Mouse (Mus musculus) neural tube, embryonic 15.5 days (tissue): ENCODE measurements around the gene Olfr96. TPM values are rescaled to one million over a fixed set of nuclear protein-coding genes. Genes with fewer than 3 reads are reported as not detected.

Source experiments
- ATAC-seq: fragments of 200-750 bp; cut with Nextera tagmentation; 2 replicates; pipeline ENCODE4 v1.8.0; 2017; ENCODE audit warnings: mild to moderate bottlenecking, moderate TSS enrichment, moderate library complexity; ENCODE audit not compliant: low FRiP score
- H3K27ac ChIP-seq: fragments of 300-500 bp; sonication (generic); replicated peaks from 2 replicates; pipeline ENCODE4 v1.5.1; 2015; ENCODE audit warnings: mild to moderate bottlenecking, inconsistent platforms
- H3K27me3 ChIP-seq: fragments of 300-500 bp; sonication (generic); replicated peaks from 2 replicates; pipeline ENCODE4 v1.6.1; 2015; ENCODE audit warnings: inconsistent platforms
- H3K36me3 ChIP-seq: fragments of 300-500 bp; sonication (generic); 2 replicates; pipeline ENCODE4 v1.6.1; 2015; ENCODE audit warnings: inconsistent platforms
- H3K4me1 ChIP-seq: fragments of 300-500 bp; sonication (generic); 2 replicates; pipeline ENCODE4 v1.6.1; 2015; ENCODE audit warnings: inconsistent platforms
- H3K4me2 ChIP-seq: fragments of 300-500 bp; sonication (generic); 2 replicates; pipeline ENCODE4 v1.6.1; 2015; ENCODE audit warnings: inconsistent platforms, mild to moderate bottlenecking, moderate library complexity
- H3K4me3 ChIP-seq: fragments of 300-500 bp; sonication (generic); replicated peaks from 2 replicates; pipeline ENCODE4 v1.5.1; 2015; ENCODE audit warnings: mild to moderate bottlenecking, inconsistent platforms
- H3K9ac ChIP-seq: fragments of 300-500 bp; sonication (generic); replicated peaks from 2 replicates; pipeline ENCODE4 v1.6.1; 2015; ENCODE audit warnings: mild to moderate bottlenecking, inconsistent platforms
- H3K9me3 ChIP-seq: fragments of 300-500 bp; sonication (generic); replicated peaks from 2 replicates; pipeline ENCODE4 v1.6.1; 2016; ENCODE audit warnings: inconsistent platforms
- WGBS: fragments of 180-500 bp; shearing (Covaris S2); methylation state at CpG from one replicate; pipeline ENCODE4 v1.1.7; 2015; ENCODE audit warnings: mixed read lengths; 5-methylcytosine and 5-hydroxymethylcytosine counted together
- polyA plus RNA-seq: library from polyadenylated mRNA; unstranded; fragments of >200 nt; fragmentation: Nextera tagmentation; extraction: Ambion mirVana; gene quantifications from 2 replicates; pipeline ENCODE4 v1.2.1, GENCODE M21; 2015

The Olfr96 gene
- not detected in 2 replicates for polyA plus RNA-seq

DNA sequence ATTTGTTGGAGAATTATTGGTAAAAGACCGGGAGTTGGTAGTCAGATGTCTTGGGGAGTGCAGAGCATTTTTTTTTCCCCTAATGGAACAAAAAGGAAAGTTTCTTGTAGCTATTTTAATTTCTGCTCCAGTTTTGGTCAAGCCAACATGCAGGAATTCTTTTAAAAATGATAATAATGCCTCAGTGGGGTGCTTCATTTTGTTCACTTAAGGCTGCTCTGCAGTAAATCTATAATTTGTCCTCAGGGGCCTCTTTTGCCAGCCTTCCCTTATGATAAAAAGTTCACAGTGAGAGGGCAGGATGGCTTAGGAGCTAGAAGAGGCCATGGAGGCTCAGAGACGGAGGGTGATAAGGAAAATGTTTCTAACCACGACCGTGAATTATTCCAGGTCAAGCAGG lies at the start of gene Olfr96:
Gene Olfr96 (plus strand): TSS at position 301 of the 400 bp plus-strand sequence.
- 68% methylated on average over 4 of the region's 4 CpGs for WGBS
- no peaks in the 10 kb centered on the region for H3K27me3 ChIP-seq
- H3K4me3 ChIP-seq: no peak within 1 kb of the TSS
- H3K9ac ChIP-seq: no peak within 1 kb of the TSS
- ATAC-seq: no peak
- H3K27ac ChIP-seq: no peak within 1 kb of the TSS
- no peak within 1 kb of the TSS for H3K4me2 ChIP-seq
- no peaks in the 10 kb centered on the region; the same call in 1 of the 2 replicates for H3K9me3 ChIP-seq
- H3K36me3 ChIP-seq: no peaks in the 10 kb centered on the region
- no peaks in the 10 kb centered on the region for H3K4me1 ChIP-seq

DNA sequence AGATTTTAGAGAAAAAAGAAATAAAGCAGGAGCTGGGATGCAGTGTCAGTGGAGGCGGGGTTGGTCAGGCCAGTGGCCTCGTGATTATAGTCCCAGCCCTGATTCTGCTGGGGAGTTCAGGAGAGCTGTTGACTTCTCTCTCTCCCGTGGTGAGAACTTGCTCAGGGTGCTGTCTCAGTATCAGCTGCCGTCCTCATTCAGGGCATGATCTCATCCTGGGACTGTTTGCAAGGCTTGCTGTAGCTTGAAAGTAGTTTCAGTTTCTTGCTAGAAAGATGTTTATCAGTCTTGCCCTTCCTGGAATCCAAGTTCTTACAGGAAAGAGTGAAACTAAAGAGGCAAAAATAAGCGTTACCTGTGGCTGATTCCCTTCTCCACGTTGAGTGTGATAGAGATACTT lies 34.5 kb upstream of the Olfr96 start:
- Histone ChIP-seq H3K27me3 (no peaks in the 10 kb centered on the region), H3K9me3 (no peaks in the 10 kb centered on the region), H3K4me3 (no peak overlapping the region), H3K9ac (no peak overlapping the region), H3K36me3 (no peaks in the 10 kb centered on the region), H3K4me1 (no peaks in the 10 kb centered on the region), H3K27ac (no peak overlapping the region), H3K4me2 (no peak overlapping the region)
- no peak for ATAC-seq
- 51% methylated on average over 6 of the region's 6 CpGs for WGBS

DNA sequence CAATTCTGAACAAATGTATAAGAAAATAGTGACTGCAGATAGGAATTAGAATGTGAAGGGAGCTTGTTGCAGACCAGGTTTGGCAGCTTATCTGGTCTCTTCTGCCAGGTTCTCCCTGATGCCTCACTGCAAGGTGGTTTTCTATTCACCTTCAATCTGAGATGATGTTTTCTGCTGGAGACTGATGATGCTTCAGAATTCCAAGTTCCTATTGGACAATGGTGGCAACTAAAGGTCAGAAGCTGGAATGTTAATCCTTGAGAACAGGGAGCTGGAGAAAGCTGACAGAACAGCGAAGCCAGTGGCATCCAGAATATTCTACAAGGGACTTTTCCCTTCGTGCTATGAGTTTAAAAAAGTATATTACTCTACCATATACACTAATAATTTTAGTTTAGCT lies 29.2 kb upstream of the Olfr96 start:
- Histone ChIP-seq H3K4me1 (no peaks in the 10 kb centered on the region), H3K27me3 (peaks cover 6% of the 10 kb centered on the region), H3K36me3 (no peaks in the 10 kb centered on the region), H3K27ac (no peak overlapping the region), H3K9me3 (no peaks in the 10 kb centered on the region), H3K4me2 (no peak overlapping the region), H3K4me3 (no peak overlapping the region), H3K9ac (no peak overlapping the region)
- 66% methylated on average over 2 of the region's 2 CpGs for WGBS
- ATAC-seq: no peak

DNA sequence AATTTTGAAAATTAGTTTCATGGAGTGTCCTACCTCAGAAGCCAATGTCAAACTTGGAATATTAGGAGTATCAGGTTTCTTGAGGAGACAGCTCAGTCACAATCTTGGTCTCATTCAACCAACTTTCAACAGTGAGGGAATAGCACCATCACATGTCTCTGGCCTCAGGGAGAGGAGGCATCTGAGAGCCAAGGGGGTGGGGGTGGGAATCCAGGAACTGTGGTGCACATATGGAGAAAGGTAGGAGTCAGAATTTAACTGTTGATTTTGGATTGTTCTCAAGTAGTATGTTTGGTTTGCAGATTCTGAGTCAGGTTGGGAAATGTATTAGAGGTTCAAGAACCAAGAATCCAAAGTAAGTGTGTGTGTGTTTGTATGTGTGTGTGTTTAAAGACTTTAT lies 26.9 kb upstream of the Olfr96 start:
- Histone ChIP-seq H3K36me3 (no peaks in the 10 kb centered on the region), H3K9ac (no peak overlapping the region), H3K4me3 (no peak overlapping the region), H3K4me2 (no peak overlapping the region), H3K9me3 (no peaks in the 10 kb centered on the region), H3K4me1 (peaks cover 15% of the 10 kb centered on the region), H3K27me3 (peaks cover 16% of the 10 kb centered on the region), H3K27ac (no peak overlapping the region)
- ATAC-seq: no peak

DNA sequence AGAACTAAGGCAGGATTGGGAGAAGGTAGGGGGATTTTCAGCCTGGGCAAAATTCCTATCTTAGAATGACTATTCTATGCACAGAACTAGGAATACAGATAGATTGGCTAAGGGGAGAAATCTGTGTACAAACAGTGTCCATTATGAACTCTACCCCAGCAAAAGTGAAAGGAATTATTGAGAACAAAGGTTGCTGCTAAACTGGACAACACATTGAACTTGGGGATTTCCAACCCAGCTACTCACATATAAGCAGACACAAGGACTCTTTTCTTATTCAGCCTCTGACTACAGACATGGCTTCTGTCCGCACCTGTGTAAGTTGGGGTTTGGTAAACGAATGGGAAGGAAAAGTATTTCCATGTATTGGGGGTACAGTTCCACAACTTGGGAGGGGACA lies 26.3 kb upstream of the Olfr96 start, which contains the start of gene Ubd:
Gene Ubd (plus strand): TSS at position 237 of the 400 bp plus-strand sequence.
- Histone ChIP-seq H3K4me3 (no peak within 1 kb of the TSS), H3K9ac (no peak within 1 kb of the TSS)

DNA sequence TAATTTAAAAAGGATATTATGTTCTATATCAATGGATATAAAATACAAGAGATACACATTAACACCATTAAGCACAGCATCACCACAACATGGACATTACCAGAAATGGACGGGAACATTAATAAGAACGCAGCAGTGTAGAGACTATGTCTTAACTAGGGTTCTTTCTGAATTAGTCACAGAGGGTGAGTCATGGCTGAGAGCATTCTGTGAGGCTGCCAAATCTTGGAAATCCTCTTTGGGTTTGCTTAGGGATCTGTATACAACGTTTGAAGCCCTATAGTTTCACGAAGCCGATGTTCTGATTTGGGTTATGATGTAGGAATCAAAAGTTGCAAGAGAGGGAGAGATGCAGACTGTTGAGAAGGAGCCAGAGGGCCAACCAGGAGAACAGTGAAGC lies 25.2 kb upstream of the Olfr96 start:
- ATAC-seq: no peak
- H3K36me3 ChIP-seq: no peaks in the 10 kb centered on the region
- WGBS: 91% methylated on average over 5 of the region's 5 CpGs

More for the DNA sequence above, 26.3 kb upstream of the Olfr96 start, which contains the start of gene Ubd:
- no peak for ATAC-seq
- H3K9me3 ChIP-seq: no peaks in the 10 kb centered on the region
- H3K4me1 ChIP-seq: peaks cover 16% of the 10 kb centered on the region
- H3K27ac ChIP-seq: no peak within 1 kb of the TSS
- H3K36me3 ChIP-seq: no peaks in the 10 kb centered on the region
- 93% methylated on average over 2 of the region's 2 CpGs for WGBS
- peaks cover 22% of the 10 kb centered on the region for H3K27me3 ChIP-seq
- H3K4me2 ChIP-seq: no peak within 1 kb of the TSS

DNA sequence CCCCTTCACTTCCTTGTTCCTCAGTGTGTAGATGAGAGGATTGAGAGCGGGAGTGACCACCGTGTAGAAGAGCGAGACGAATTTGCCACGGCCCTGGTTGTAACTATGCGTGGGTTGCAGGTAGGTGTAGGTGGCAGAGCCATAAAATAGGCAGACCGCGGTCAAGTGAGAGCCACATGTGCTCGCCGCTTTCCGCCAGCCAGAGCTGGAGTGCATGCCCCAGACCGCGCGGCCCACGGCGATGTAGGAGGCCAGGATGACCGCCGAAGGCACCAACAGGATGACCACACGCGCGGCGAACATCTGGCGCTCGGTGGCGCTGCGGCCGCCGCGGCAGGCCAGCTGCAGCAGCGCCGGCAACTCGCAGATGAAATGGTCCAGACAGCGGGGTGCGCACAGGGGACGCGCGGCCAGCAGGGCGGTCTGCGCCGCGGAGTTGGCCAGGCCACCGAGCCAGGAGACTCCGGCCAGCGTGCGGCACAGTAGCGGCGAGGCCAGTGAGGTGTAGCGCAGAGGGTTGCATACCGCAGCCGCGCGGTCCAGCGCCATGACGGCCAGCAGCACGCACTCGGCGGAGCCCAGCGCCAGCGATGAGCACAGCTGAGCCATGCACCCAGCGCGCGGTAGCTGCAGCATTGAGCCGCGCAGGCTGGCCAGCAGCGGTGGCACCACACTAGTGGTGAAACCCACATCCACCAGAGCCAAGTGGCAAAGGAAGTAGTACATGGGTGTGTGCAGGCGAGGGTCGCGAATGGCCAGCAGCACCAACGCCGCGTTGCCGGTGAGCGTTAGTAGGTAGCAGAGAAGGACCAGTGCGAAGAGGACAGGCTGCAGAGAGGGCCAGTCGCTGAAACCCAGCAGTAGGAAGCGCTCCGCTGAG lies 22.9 kb upstream of the Olfr96 start:
- H3K27ac ChIP-seq: peak overlapping the region; percentile 74
- under 1% methylated on average over 77 of the region's 77 CpGs for WGBS
- H3K4me2 ChIP-seq: peak overlapping the region; percentile 71
- ATAC-seq: peak; percentile 94
- H3K9ac ChIP-seq: peak overlapping the region; percentile 57
- H3K27me3 ChIP-seq: peaks cover 28% of the 10 kb centered on the region
- no peaks in the 10 kb centered on the region for H3K36me3 ChIP-seq
- peaks cover 16% of the 10 kb centered on the region for H3K4me1 ChIP-seq
- H3K4me3 ChIP-seq: peak overlapping the region; percentile 50
- H3K9me3 ChIP-seq: no peaks in the 10 kb centered on the region

More for the DNA sequence above, 25.2 kb upstream of the Olfr96 start:
- Histone ChIP-seq H3K4me1 (peaks cover 16% of the 10 kb centered on the region), H3K4me2 (no peak overlapping the region), H3K9ac (no peak overlapping the region), H3K4me3 (no peak overlapping the region), H3K9me3 (no peaks in the 10 kb centered on the region), H3K27me3 (peaks cover 28% of the 10 kb centered on the region), H3K27ac (no peak overlapping the region)

DNA sequence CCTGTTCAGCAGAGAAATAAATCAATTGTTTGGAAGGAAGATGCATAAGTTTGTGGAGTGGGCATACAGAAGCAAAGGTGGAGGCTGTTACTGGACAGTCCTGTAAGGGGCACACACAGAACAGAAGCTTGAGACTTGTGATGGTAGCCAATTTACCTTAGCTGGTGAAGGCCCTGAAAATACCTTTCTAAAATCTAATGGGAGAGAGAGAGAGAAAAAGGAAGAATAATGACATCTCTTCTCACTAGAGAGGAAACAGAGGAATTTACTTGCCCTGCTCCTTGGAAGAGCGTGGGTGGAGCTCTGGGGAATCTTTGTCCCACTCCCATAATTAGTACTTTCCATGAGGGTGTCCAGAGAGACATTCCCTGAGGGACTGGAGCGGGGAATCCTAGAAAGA lies 19.1 kb upstream of the Olfr96 start, which contains the start of gene Olfr94:
Gene Olfr94 (minus strand): TSS at position 101 of the 400 bp plus-strand sequence.
- Histone ChIP-seq H3K27me3 (peaks cover 21% of the 10 kb centered on the region), H3K9me3 (no peaks in the 10 kb centered on the region), H3K36me3 (no peaks in the 10 kb centered on the region), H3K27ac (no peak within 1 kb of the TSS), H3K9ac (no peak within 1 kb of the TSS), H3K4me1 (peaks cover 16% of the 10 kb centered on the region), H3K4me3 (no peak within 1 kb of the TSS), H3K4me2 (no peak within 1 kb of the TSS)
- WGBS: 77% methylated on average over 2 of the region's 2 CpGs
- no peak for ATAC-seq

DNA sequence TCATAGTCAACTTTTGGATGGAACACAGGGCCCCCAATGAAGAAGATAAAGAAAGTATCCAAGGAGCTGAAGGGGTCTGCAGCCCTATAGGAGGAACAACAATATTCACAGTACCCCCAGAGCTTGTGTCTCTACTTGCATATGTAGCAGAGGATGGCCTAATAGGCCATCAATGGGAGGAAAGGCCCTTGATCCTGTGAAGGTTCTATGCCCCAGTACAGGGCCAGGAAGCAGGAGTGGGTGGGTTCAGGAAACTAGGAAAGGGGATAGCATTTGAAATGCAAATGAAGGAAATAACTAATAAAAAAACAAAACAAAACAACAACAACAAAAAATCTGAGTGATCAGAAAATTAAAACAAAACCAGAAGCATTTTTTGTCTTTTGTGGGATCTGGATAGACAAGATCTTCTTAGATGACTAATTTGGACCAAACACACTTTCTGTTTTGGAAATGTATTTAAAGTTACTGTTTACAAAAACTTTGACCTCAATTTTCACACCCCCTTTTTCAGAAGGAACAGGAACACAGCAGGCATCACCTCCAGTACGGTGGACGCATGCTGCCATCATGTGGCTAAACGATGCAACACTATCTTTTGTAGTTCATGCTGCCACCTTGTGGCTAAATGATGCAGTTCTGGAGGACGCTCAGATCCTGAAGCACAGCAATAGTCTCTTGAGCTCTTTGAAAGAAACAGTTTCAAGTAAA lies 16.6 kb upstream of the Olfr96 start:
- no peak overlapping the region for H3K4me3 ChIP-seq
- peak; percentile 85 for ATAC-seq

DNA sequence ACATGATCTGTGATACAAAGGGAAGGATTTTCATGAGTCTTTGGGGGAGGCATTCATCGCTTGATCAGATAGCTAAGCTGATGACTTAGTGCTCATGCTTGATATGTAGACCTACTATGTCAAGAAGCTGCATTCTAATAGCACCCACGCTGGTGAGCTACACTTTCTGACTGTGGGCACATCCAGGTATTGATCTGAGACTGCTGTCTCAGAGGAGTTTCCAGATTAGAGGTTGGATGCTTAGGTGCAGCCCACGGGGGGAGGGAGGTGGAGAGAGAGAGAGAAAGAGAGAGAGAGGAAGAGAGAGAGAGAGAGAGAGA lies 16.1 kb upstream of the Olfr96 start:
- no peak overlapping the region for H3K4me3 ChIP-seq
- H3K9ac ChIP-seq: no peak overlapping the region
- peak; percentile 45 for ATAC-seq
- peaks cover 3% of the 10 kb centered on the region; the same call in 1 of the 2 replicates for H3K27me3 ChIP-seq
- no peak overlapping the region for H3K27ac ChIP-seq
- H3K4me2 ChIP-seq: no peak overlapping the region
- H3K36me3 ChIP-seq: no peaks in the 10 kb centered on the region
- H3K4me1 ChIP-seq: no peaks in the 10 kb centered on the region
- WGBS: 28% methylated on average over 3 of the region's 3 CpGs
- H3K9me3 ChIP-seq: no peaks in the 10 kb centered on the region

More for the DNA sequence above, 16.6 kb upstream of the Olfr96 start:
- no peaks in the 10 kb centered on the region for H3K36me3 ChIP-seq
- no peaks in the 10 kb centered on the region for H3K9me3 ChIP-seq
- peaks cover 8% of the 10 kb centered on the region; the same call in 1 of the 2 replicates for H3K27me3 ChIP-seq
- WGBS: 0% methylated on average over 4 of the region's 4 CpGs
- H3K4me2 ChIP-seq: no peak overlapping the region
- no peak overlapping the region for H3K9ac ChIP-seq
- no peak overlapping the region for H3K27ac ChIP-seq
- H3K4me1 ChIP-seq: no peaks in the 10 kb centered on the region

DNA sequence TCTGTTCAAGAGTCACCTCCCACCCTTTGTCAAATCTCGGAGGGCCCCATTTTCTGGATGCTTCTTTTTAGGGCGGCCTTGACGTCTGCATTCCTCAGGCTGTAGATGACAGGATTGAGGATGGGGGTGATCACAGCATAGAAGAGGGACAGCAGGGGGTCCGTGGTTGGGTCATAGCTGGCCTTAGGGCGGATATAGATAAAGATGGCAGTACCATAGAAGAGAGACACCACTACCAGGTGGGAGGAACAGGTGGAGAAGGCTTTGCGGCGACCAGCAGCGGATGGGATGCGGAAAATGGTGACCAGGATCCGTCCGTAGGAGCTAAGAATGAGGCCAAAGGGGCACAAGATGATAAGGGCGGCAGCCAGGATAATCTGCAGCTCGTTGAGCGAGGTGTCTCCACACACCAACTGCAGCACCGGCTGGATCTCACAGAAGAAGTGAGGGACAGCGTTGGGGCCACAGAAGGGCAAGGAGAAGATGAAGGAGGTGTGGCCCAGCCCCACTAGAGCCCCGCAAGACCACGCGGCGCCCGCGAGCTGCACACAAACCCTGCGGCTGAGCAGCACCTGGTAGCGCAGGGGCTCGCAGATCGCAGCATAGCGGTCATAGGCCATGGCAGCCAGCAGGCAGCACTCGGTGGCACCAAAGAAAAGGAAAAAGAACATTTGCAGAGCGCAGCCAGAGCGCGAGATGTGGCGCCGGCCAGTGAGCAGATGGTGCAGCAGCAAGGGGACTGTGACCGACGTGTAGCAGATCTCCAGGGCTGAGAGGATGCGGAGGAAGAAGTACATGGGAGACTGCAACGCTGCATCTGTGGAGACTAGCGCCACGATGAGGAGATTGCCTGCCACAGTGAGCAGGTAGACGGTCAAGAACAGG lies 8.8 kb upstream of the Olfr96 start:
- Histone ChIP-seq H3K4me1 (0 out of 2 replicates have a peak, but pooled peaks cover 5% of the 10 kb centered on the region), H3K9me3 (no peaks in the 10 kb centered on the region), H3K27me3 (no peaks in the 10 kb centered on the region; the same call in 1 of the 2 replicates), H3K4me2 (peak overlapping the region; percentile 64), H3K36me3 (no peaks in the 10 kb centered on the region), H3K4me3 (peak overlapping the region; percentile 41), H3K9ac (peak overlapping the region; percentile 44; the same call in 1 of the 2 replicates), H3K27ac (no peak overlapping the region)
- ATAC-seq: peak; percentile 91
- 21% methylated on average over 40 of the region's 40 CpGs for WGBS
